Mouse (Mus musculus): Measurements from ENCODE around the gene Srebf2.

Srebf2 gene

DNA sequence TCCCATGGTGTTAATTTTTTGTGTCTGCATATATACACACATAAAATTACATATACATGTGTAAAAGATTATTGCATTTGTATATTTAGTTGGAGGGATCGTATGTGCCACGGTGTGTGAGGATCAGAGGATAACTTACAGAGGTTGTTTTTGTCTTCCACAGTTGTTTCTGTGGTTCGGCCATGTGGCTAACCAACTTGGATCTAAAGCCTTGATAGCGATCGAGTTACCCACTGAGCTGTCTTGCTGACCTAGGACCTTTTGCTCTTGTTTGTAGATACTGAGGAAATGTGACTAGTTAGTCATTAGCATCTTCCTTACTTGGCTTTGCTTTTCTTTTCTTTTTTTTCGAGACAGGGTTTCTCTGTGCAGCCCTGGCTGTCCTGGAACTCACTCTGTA, 9.3 kb downstream of the Srebf2 start:
- no peak for DNase-seq (ENCODE audit: low spot score in 2 of 2)

- DNase-seq (ENCODE audit: low spot score in 2 of 2), result no peak
Observed at GRCm38 (mm10) chr15:82156902-82157301, 9.9 kb downstream of the Srebf2 start.

DNA sequence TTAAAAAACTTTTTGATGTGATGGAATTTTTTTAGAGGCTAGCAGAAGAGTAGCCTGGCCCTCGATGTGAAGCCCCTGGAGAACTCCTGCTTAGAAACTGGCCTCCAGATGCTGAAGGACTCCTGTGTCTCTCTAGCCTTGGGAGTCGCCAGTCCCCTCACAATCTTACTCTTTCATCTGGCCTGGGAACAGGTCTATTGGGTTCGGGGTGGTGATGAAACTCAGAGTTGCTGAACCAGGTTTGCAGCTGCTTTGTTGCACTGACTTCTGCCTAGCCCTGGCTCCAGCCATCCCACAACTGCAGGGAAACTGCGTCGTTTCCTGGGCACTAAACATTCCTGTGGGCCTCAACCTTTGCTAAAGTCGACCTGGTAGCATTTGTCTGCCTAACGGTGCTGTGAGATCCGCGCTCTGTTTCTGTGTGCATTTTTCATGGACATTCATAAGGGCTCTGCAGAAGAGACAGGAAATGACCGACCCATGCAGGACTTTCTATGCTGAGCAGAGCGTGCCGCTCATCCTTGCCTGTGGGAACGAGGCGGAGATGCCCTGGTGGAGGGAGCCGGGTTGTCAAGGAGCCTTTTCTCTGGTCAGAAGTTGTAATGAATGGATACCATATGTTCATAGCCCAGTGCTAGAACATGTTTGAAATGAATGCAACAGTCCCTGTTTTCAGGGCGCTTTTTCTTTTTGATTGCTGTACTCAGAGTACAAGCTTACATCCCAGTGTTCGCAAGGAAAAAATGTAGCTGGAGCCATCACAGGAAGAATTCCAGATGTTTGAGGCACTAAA, 11.5 kb downstream of the Srebf2 start:
- no peak for DNase-seq (ENCODE audit: low spot score in 2 of 2)

DNA sequence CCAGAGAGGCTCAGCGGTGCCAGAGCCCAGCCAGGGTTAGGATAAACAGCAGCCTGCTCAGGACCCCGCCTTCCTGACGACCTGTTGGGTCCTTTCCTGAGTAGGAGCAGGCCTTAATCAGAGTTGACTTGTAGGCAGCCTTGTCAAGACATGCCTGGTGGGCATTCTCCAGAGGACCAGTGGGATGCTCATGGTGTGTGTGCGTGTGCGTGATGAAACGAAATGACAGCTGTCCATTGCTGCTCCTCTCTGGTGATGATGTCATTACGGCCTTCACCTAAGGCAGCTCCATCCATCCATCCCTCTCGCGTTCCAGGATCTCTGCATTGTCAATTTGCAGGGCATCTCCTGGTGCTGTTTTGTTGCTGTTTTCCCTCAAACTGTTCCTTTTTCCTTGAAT, 12.5 kb downstream of the Srebf2 start:
- DNase-seq (ENCODE audit: low spot score in 2 of 2), result no peak

GRCm38 (mm10) chr15:82160731-82161640, 14.0 kb downstream of the Srebf2 start:
- DNase-seq (ENCODE audit: low spot score in 2 of 2), result no peak

- no peak for DNase-seq (ENCODE audit: low spot score in 2 of 2)
Observed at GRCm38 (mm10) chr15:82161965-82162600, 15.1 kb downstream of the Srebf2 start.

DNA sequence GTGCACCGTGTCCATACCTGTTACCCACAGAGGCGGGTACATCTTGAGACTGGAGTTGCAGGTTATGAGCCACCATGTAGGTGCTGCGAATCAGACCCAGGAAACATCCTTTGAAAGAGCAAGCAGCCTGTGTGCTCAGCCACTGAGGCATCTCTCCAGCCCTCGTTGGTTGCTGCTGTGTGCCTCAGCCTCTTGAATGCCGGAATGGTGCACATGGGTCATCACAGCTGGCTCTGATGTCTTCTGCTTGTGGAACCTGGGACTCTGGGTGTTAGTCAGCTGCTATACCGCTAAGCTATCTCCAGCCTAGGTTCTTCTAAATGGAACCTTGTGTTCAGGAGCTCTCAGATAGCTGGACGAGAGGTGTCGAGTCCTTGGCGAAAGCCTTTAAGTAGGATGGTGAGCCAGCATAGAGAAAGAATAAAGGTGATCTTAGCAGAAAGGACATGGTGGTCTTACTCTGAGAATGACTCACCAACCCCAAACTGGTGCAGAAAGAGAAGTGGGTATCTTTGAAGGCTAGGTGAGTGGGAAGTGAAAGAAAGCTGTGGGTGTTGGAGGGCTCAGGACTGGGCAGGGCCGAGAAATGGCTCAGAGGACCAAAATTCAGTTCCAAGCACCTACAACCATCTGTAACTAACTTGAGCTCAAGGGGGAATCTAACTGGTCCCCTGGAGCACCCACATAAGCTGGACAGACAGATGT, 16.5 kb downstream of the Srebf2 start:
- no peak for DNase-seq (ENCODE audit: low spot score in 2 of 2)

DNA sequence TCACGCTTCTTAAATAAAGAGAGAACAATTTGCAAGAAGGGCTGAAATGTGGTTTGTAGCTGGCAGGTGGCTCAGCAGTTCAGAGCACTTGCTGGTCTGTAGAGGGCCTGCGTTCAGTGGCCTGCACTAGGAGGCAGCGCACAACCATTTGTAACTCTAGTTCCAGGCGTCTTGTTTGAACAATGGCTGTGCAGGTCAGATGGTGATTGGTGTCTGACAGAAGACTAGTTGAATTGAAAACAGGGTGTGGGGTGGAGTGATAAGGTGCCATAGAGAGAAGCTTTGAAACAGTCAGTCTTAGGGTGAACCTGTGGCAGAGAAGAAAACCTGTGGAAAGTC, 17.0 kb downstream of the Srebf2 start:
- DNase-seq (ENCODE audit: low spot score in 2 of 2), result no peak

DNA sequence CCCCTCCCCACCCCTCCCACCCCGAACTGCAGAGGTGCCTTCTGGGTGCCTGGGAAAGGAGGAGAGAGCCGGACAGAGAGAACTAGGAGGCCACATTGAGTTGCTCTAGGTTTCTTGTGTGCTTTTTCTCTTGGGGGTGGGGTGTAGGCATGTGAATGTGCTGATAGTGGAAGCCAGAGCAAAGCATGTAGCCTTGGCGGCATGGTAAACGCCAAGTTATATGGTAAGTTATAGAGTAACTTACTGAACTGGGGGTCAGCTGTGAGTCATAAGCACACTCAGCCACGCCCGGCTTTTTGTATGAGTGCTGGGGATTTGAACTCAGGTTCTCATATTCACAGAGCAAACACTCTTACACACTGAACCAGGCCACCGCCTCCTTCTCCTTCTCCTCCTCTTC, 17.5 kb downstream of the Srebf2 start:
- DNase-seq (ENCODE audit: low spot score in 2 of 2), result no peak

GRCm38 (mm10) chr15:82165332-82166239, 18.6 kb downstream of the Srebf2 start:
- peak; percentile 91 to 94 for DNase-seq (ENCODE audit: low spot score in 2 of 2)

DNA sequence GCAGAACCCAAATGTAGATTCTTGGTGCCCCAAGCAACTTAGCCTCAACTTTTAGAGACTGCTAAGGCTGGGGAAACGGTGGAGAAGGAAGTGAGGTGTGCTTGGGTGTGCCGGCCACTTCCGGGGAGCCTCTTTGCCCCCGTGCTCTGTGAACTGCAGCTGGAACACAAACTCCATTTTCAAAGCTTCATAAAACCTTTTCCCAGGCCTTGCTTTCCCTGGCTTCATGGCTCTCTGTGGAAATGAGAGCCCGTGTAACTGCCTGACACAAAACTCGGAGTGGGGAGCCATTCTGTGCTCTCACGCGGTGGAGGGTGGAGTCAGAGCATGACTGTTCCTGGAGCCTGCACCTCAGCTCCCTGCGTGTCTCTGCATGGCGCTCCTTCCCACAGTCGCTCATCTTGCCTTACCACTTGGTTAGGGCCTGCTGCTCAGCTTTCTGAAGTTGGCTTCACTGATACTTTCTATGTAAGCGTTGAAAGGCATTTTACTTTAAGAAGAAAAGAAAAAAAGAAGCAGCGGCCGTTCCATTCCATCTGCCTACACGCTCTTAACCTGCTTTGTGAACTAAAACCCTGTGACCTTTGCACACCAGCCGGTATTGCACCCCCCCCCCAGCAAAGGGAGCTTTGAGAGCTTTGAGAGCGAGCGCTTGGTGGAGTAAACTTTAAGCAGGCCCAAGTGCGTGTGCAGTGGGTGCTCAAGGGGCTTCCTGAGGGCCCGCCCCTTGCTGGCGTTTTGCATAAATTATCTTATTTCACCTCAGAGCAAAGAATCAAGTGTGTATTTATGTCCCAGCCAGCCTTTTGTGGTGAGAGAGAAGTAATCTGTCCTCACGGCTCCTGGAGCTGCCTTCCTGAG, 19.5 kb downstream of the Srebf2 start:
- DNase-seq (ENCODE audit: low spot score in 2 of 2), result peak in 1 of 2 experiments; percentile 62

DNA sequence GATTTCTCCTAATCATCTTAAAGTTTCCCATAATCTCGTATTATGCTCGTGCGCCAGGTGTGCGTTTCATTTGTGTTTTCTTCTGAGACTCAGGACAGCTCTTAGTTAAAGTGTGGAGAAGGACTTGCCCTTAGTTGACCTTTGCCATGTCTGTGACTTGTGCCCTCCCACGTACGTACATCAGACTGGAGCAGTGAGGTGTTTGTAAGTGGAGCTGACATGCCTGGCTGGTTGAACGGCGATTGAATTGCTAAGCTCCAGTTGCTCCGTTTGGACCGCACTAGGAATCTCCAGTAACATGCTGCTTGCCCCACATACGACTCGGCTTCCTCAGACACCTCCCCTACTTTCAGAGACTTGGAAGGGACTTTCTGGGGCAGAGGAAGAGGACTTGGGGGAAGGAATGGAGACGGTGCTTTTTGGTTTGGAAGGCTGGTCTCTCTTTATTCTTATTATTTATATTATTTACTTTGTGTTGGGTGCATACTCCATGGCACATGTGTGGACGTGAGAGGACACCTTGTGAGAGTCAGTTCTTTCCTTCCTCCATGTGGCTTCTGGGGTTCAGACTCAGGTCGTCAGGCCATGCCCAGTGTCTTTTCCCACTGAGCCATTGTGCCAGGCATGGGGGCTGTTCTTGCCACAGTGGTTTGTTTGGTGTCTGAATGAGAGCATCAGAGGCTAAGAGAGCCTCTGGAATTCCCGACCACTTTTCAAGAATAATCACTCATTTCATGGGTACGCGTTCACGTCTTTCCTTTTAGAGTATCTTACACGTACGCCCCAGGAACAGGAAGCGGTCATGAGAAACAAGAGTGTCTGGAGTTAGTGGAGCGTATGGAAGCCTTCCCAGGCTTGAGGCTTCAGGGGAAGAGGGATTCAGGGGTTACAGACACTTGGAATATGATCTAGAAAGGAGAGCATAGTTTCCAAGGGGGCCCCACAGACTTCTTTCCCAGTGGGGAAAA, 20.5 kb downstream of the Srebf2 start:
- DNase-seq (ENCODE audit: low spot score in 2 of 2), result no peak

GRCm38 (mm10) chr15:82169671-82170070, 22.7 kb downstream of the Srebf2 start:
- no peak for DNase-seq (ENCODE audit: low spot score in 2 of 2)

DNA sequence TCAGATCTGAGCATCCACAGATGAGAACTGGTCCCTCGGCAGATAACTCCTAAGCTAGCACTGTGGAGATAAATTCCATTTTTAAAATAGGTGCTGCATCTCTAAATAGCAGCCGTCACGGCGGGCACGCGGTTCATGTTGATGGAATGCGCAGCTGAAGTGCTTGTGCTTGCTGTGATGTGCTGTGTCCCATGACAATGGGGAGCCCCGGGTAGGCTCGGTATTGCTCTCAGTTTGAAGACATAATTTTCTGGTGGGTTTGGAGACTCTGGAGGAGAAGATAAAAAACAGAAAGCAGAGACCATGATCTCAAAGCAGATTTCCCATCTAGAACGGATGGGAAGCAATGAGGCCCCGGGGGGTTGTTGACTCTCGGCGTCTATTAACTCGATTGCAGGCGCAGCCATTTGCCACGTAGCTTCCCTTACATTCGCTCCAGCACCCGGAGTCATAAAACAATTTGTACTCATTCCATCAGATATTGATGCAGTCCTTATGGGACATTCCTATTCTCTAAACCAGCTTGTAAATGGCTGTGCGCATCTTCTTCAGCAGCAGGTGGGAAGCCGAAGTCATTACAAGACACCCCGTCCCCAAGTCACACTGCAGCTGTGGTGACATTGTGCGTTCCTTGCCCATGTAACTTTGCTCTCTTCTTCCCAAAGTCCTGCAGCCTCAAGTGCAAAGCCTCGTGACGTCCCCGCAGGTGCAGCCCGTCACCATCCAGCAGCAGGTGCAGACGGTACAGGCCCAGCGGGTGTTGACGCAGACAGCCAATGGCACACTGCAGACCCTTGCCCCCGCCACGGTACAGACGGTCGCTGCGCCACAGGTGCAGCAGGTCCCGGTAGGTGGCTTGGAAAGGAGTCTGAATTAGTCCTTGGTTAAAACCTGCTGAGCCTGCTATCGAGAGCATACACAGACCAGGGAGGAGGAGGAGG, 23.7 kb downstream of the Srebf2 start:
- no peak for DNase-seq (ENCODE audit: low spot score in 2 of 2)

GRCm38 (mm10) chr15:82172648-82173047, 25.7 kb downstream of the Srebf2 start:
- no peak for DNase-seq (ENCODE audit: low spot score in 2 of 2)

GRCm38 (mm10) chr15:82175091-82175490, 28.1 kb downstream of the Srebf2 start:
- DNase-seq (ENCODE audit: low spot score in 2 of 2), result no peak

DNA sequence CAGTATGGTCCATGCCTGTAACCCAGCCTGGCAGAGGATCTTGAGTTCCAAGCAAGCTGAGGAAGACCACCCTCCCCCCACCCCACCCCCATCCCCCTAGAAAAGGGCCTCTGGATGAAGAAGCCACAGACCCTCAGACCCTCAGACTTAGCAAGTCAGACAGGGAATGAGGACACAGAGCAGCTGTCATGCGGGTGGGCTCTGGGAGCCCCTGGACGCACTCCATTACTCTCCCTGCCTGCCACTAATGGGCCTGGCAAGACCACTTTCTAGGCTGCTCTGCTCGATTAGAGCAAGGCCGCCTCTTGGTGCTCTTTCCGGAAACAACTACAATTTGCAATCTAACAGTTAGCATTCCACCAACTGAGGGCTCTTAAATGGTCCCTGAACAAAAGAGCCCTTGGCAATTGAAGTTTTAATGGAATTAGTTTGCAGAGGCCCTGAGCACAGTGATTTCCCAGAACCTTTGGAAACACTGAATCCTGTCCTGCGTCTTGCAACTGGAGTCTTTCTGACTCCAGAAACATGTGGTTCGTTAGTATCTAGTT, 30.8 kb downstream of the Srebf2 start:
- no peak for DNase-seq (ENCODE audit: low spot score in 2 of 2)

Data from spleen, postnatal 10 days (tissue).